Mouse (Mus musculus) lung, postnatal 0 days (tissue): ENCODE results near the gene Tmem59l.

Source experiments
- CTCF ChIP-seq: IDR thresholded peaks from 2 replicates; pipeline ENCODE4 v1.5.1; 2016; ENCODE audit warnings: antibody characterized with exemption, mild to moderate bottlenecking
- EP300 ChIP-seq: IDR thresholded peaks from 2 replicates; pipeline ENCODE4 v1.6.1; 2016; ENCODE audit warnings: antibody characterized with exemption, mild to moderate bottlenecking, control low read depth

DNA sequence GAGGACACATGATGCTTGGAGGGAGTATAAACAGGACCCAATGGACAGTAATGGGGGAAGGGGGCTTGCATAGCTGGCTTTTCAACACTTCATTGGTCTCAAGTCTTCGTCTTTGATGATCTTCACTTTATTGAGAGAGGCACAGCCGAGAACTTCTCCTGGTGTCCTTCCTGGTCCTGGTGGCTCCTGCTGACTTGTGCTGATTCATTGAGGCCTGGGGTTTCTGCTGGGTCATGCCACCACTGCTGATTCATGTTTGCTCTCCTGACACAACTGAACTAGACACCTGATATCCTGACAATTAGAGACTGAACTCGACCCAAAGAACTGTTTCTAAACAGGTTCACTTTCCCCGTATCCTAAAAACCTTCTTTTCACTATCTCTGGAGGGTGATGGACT, 43.8 kb downstream of the Tmem59l start:
- TF ChIP-seq EP300 (no peak), CTCF (no peak)
